Mouse (Mus musculus) gastrocnemius, postnatal 10 days (tissue): Measurements from ENCODE around the gene Cox10. TPM values are rescaled to one million over a fixed set of nuclear protein-coding genes. Genes with fewer than 3 reads are reported as not detected.
"Not testable (repeated sequence)": the region's sequence is repeated elsewhere in the genome, so short reads cannot be mapped to it uniquely, and the experiment has no call there.

Source experiments
- DNase-seq: peaks from one replicate; pipeline ENCODE4 v3.0.0; 2021; ENCODE audit warnings: mixed read lengths
- long read RNA-seq, 2 experiments: library from polyadenylated mRNA; stranded (forward); transcript quantifications; one replicate each; pipeline ENCODE4 v2.0.0; 2021
- total RNA-seq, 2 experiments: library from RNA; stranded (reverse); gene quantifications; 2 replicates each; pipeline ENCODE4 v1.2.3; 2021

Gene Cox10
- total RNA-seq: 10 to 100 TPM; 26.8 to 27.8 TPM
- long read RNA-seq, experiment 1, transcript Cox10-201 (7 exons, 2,915 nt): major isoform, 57 of 63 reads
- long read RNA-seq, experiment 1, partial matches to known transcripts: 3 of 63 reads
- long read RNA-seq, experiment 1, other reads (novel, unspliced or antisense): 3 of 63 reads
- long read RNA-seq, experiment 2, transcript Cox10-201 (7 exons, 2,915 nt): major isoform, 50 of 52 reads
- long read RNA-seq, experiment 2, partial matches to known transcripts: 1 of 52 reads
- long read RNA-seq, experiment 2, other reads (novel, unspliced or antisense): 1 of 52 reads

DNA sequence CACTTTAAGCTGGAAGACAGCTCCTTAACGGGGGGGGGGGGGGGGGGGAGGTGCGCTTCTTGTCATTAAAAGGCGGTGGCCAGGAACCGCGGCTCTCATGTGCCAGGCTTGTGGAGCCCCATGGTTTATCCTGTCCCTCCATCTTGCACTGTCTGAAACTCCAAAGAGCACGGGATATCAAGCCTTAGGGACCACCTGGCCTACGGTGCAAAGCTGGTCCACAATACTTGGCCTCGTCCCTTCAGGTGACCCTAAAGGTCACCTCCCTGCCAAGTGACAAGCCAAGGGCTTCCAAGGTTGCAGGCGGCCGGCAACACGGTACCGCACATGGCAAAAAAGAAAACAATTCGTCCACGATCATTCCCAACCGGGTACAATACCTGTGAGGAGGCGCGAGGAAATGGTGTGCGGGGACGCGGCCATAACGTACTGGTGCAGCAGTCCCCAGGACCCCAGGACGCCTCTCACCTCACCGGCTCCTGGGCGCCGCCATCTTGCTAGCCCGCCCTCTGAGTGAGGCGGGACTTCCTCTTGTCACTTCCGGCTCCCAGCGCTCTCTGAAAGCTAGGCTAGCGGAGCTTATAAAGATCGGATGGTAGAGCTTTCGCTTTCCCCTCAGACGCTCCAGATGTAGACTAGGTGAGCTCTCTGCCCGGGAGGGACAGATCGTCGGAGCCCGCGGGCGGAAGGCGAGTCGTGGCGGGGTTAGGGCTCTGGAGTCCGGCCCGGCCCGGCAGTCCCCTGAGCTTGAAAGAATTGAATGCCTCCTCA lies at the start of gene Cox10:
Cox10 (minus strand) TSS at position 513 of the 771 bp plus-strand sequence.
- peak; percentile 86 for DNase-seq

DNA sequence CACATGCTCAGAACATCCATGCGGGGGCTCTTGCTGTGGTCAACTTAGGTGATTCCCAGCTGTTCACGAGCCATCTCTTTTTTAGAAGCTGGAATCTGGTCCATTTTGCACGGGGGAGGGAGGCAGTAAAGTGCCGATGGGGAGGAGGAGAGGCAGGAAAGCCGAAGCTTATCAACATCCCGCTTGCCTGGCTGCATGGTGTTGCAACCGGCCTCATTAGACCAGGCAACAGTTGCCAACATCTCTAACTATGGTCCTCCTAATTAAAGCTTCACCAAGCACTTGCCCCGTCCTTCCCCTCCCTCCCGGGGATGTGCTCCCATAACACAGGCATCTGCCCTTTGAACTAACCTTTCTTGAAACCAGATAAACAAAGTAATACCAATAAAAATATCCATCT lies 48.7 kb upstream of the Cox10 start:
- no peak for DNase-seq

DNA sequence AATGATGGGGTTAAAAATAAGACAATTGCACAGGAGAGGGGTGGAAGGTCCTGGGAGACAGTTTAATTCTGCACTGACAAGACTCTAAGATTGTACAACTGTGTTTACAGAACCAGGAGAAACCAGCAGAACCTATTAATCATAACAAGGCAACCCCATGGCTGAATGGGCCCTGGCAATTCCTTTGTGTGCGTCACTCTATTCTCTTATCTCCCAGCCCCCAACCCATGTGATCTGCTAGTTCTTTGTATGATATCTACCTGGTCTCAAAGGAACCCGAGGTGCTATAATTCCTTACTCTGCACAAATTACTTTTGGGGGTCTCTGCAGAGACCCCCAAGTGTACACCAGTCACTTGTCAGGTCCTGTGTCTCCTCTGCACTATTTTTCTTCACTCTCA lies 46.2 kb upstream of the Cox10 start:
- no peak for DNase-seq

DNA sequence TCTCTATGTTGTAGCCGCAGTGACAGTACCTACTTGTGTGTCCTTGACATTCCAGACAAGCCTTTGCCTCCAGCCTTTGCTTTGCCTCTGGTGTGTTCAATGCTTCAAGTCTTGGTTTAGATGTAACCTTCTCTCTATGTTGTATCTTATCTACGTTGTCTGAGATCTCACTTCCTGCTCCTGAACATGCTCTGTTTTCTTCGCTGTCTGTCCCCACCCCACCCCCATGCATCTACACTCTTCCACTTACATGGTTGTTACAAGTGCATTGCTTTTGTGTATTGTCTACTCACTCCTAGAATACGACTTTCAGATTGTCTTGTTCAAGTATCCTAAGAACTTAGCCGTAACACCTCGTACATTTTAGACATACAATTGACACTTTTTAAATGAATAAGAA lies 43.9 kb upstream of the Cox10 start:
- not testable (repeated sequence) for DNase-seq

DNA sequence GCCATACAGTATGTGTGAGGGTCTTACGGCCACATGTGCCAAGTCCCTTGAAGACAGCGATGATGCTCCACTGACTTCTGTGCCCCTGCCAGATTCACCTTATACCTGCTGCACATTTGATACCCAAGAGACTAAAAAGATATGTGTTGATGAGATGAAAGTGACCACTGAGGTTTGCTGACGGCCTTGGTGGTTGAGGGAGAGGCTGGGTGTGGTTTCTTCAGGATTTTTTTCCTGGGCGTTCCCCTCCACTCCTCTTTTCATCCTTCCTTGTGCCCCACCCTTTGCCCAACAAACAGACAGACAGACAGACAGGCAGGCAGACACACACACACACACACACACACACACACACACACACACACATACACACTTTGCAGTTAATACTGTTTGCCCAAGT lies 37.4 kb upstream of the Cox10 start:
- no peak for DNase-seq

DNA sequence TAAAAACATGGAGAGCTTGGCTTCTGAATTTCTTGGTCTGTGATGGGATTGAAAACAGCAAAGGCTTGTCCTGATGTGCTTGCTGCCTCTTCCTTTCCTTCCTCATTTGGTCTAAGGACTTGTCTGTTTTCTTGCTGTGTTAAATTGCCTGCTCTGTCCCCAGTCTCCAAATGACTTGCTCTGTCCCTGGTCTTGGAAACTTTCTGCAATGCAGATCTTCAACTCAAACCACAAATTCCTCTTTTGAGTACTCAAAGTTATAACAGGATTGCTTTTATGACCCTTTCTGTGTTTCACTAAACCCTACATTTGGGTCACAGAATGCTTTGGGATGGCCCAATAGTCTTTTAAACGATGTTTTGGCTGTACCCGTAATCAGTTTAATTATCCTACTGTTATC lies 36.6 kb upstream of the Cox10 start:
- no peak for DNase-seq

DNA sequence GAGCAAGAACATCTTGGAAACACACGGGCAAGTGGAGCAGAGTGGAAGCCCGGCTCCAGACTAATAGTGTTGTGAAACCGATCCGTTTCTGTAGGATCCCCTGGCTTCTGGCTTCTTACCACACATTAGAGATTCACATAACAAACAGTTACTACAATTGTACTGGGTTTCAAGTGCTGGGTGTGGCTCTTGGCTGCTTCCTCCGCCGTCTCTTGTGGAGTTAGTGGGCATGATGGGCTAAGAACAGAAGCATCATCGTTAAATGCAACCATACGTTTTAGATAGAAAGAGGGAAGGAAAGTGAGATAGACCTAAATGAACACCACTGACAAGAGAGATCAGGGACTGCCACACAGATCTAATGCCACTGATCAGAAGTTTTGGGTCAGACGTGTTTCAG lies 35.8 kb upstream of the Cox10 start:
- no peak for DNase-seq

DNA sequence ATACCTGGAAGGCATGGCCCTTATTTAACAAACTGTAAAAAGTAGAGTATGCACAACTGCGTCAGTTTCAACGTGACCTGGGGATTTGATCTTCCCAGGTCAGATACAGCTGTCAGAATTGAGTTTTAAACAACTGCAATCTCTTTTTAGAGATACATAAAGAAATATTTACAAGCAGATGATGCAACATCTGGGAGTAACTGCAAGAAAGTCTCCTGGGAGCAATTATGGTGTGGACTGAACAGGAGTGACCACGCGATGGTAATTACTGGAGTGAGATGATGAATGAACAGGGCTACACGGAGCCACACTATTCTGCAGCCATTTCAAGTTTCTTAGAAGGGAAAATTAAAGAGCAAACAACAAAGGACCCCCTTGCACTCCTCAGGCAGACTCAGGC lies 20.8 kb upstream of the Cox10 start:
- no peak for DNase-seq

DNA sequence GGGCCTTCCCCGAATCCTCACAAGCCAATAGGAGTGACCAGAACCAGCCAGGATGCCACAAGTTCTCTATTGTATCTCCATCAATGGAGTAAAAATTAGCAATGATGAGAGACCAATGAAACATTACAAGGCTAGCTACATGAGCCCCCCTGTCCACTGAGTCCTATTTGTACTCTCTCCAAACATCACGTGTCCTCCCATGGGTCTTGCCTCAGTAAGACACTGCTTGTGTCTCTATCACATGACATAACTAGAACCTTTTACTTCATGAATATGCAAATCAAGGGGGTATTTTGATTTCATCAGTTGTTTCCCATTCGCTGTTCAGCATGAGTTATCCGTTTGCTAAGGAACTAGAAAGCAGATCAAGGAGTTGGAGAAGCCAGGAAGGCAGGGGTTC lies 13.8 kb upstream of the Cox10 start:
- no peak for DNase-seq

DNA sequence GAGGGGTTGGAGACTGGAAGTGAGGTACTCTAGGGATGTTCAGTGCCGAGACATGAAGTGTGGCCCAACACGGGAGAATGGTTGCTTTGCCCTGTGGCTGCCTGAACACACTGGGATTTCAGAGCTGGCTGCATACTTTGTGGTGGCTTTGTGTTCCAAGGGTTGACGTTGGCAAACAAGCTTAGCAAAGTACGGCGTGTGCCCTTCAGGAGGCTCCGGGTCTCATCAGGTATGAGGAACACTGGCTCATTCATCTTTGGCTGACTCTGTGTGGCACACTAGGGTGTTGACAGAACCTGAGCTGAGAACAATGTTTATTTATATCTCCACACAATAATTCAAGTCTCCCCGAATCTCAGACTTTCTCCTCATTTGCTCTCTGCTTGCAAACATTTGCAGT lies 11.9 kb upstream of the Cox10 start:
- no peak for DNase-seq

DNA sequence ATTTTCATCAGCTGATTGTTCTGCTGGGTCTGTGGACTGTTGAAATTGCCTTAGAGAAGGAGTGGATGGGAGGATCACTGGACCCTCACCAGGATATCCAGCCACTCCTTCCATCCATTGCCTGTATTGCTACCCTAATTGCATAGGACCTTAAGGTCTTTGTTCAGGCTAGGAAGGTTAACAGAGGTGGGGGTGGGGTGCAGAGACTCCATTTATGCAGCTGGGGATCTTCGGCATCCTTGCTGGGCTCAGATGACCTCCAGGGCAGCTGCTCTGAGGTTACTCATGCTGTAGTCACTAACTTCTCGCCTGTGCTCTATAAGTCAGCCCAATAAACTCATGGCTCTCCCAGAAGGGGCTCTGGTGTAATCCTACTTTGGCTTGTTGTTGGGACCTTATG lies 10.4 kb upstream of the Cox10 start:
- DNase-seq: no peak

DNA sequence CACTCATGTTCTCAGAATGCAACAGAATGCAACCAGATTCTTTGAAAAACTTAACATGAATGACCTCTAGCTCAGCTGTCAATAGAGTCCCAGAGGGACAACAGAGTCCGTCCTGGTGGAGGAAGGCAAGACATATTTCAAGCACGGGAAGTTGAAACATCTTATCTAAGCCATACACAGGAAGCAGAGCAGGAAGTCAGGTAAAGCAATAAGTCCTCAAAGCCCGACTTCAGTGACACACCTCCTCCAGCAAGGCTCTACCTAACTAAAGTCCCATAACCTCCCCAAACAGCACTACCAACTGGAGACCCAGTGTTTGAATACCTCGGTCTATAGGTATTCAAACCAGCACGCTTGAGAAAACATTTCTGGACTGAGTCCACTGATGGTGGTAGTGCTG lies 6.6 kb upstream of the Cox10 start:
- DNase-seq: no peak

DNA sequence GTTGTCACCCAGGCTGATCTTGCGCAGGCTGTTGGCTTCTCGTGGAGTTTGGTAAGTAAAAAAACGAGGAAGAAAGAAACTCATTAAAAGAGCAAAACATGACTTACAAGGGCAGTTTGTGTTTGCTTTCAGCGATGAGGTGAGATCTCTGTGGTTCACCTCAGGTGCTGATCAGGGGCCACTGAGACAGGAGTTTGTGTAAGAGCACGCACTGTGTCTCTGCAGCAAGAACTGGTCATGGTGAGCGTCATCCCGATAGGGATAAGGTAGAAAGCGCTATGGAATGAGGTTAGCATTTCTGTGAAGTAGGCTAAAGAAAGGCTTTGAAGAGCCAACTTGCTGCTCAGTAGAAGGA lies 436 bp upstream of the Cox10 start:
- DNase-seq: no peak

DNA sequence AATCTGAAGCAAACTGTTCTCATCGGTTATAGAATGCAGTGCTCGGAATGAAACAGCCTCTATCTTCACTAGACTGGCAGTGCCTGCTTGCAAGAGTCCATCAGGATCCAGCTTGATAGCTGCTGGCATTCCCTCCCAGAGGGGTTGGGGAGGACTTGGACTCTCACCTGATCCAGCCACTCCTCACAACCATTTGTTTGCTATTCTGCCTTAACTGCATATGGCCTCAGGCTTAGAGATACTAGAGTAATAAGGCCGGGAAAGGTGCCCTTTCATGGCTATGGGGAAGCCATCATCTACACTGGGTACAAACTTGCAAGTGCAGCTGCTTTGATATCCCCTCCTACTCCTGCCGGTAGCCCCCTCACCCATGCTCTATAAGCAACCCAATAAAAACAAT lies 3.1 kb downstream of the Cox10 start:
- DNase-seq: no peak

DNA sequence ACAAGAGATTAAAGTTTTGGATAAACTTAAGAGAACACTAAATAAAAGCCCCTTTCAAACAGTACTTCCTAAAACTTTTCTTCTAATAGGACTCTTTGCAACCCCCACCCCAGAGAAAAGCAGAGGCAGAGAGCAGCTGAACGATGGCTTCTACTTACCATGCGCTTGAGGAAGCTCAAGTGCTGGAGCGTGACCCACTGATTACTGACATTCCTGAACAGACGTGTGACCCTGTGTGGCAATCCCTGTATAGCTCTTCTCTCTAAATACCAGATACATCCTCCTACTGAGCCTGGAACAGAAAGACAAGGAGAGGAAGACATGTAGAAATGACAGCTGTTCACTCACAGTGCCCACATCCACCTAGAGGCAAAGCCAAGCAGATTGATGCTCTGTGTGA lies 5.9 kb downstream of the Cox10 start:
- no peak for DNase-seq

DNA sequence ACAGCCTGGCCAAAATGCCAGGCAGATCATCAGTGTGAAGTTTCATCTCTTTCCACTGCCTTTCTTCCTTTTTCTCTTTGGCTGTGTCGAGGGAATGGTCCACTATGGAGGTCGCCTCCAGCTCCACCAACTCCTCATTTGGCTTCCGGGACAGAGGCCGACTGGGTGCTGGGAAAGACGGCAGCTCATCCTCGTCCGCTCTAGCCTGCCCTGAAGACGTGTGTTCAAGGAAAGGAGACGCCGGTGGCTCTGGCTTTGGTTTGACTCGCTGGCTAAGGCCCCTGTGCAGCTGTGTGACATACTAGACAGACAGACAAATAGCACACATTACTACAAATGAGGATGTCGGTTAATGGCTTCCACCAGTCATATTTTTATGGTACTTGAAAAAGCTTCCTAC lies 7.7 kb downstream of the Cox10 start:
- DNase-seq: no peak

DNA sequence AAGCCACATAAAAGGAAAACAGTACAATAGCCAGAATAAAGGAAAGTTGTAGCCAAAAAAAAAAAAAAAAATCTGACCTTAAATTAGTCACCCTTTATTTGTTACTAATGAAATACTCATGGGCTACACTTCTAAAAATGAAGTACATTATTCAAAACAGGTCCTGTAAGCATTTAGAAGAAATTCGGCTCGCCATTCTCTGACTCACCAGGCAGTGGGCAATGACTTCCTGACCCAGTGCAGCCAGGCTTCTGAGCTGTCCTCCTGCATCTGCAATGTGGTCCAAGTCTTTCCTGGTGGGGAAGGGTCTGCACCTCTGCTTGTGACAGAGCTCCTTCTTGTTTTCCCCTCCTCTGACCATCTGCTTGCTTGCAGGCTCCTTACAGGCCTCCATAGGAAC lies 13.3 kb downstream of the Cox10 start:
- no peak for DNase-seq

DNA sequence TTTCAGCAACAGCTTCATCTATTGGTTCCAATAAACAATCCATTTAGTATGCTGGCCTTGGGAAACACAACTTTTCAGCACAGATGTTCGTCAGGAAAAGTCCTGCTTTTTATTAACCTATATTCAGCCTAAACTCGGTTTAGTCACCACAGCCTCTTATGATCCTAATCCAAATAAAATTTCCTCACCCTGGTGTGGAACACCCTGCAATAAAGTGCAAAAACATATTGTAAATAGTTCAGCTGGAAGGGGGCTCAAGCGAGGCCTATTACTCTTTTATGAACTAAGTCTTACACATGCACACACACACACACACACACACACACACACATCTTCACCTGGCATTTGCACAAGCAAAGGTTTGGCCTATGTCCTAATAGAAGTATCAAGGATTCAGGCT lies 16.1 kb downstream of the Cox10 start:
- no peak for DNase-seq

DNA sequence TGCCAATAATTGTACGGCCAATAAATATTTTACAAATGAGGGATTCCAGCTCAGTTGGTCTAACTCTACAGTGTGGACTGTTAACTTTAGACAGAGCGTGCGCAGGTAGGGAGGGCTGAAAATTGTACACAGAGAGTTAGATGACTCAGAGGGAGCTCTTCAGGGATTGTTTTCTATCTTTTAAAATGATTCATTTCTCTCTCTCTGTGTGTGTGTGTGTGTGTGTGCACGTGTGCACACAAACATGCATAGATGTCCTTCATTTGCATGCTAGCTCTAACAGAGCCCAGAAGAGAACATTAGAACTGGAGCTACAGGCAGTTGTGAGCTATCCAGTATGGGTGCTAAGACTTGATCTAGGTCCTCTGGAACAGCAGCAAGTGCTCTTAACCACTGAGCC lies 17.0 kb downstream of the Cox10 start:
- DNase-seq: no peak

DNA sequence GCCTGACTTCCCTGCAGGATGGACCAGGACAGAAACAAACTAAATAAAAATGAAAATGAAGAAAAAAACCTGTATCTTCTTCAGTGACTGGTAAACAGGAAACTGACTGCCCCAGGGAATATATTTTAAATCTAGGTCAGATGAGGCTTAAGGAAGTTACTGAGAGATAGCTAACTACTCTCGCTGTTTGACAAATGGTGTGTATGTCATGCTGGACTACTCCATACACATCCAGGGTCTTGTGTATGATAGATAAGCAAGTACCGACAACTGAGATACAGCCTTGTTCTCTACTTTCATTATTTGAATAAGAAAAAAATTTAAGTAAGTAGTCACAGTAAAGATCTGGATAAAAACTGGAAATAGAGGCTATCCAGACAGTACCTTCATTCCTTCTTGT lies 20.0 kb downstream of the Cox10 start:
- DNase-seq: no peak

DNA sequence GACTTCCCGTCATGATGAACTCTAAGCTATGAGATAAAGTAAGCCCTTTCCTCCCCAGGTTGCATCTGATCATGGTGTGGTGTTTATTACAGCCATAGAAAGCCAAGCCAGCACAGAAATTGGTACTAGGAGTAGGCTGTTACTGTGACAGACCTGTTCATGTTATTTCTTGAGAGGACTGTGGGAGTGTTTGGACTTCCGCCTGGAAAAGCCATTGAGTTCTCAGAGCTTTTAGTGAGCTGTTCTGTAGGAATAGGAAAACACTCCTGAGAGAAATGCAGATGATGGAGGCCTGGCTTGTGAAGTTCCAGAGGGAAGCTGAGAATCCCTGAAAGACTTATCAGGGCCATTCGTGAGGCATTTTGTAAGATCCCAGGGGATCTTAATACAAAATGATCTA lies 20.8 kb downstream of the Cox10 start:
- DNase-seq: no peak

DNA sequence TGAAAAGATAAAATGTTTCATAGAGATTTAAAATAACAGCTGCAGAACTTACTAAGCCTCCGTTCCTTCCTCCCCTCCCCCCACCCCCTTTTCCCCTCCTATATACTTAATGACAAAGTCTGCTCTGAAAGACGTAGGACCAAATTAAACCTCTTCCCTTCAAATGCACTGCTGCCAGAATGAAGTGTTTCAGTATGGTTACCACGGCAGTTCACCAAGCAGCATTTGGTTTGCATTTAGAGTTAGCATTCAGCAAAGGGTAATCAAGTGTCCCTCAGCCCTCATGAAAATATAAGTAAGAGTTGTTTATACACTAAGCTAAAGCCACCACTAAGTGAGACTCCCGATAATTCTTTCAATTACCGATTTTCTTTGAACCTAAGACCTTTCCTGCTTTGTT lies 25.9 kb downstream of the Cox10 start:
- no peak for DNase-seq

DNA sequence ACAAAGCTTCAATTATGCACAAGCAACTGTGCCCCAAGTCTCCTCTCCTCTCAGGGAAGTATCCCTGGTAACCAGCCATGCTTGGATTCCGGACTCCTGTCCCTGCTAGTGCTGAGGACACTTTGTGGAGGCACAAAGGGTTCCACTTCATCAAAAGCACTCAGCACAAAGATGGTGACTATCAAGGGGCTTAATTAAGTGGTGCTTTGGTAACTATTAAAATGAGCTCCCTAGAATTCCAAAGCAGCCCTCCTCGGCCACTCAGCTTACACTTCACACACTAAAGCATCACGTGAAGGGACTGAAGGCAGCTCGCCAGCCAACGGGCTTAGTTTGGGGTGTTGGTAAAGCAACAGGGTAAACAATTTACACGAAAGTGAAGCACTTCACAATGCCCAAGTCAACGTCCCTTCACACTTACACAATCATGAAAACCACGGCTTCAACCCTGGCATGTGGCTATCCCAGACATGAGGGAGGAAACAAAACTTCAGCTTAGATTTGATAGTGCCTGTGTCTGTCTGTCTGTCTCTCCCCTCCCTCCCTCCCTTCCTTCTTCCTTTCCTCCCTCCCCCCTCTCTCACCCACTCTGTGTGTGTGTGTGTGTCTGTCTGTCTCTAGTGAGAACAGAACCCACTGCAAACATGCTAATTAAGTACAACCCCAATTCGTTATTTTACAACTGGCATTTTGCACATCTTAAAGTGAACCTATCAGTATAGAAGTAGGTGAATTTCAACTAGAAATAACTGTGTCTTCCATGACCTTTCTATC lies 27.9 kb downstream of the Cox10 start:
- no peak for DNase-seq

DNA sequence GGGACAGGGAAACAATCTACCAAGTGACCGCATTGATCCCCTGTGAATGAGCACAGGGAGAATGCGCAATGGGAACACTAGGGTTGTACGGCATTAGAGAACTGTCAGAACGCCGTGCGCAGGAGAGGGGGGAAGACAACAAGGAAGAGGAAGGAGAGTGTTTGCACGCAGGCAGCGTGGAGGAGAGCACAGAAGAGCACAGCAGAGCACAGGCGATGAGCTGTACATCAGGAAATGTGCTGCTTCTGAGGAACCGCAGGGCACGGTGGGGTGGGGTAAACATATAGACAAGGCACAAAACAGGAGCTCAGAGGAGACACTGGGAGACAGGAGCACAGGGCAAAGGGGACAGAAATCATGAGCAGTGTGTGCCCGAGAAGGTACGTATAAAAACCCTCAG lies 31.8 kb downstream of the Cox10 start:
- no peak for DNase-seq
